Mouse (Mus musculus): Measurements from ENCODE around the gene Crtc1.

DNA sequence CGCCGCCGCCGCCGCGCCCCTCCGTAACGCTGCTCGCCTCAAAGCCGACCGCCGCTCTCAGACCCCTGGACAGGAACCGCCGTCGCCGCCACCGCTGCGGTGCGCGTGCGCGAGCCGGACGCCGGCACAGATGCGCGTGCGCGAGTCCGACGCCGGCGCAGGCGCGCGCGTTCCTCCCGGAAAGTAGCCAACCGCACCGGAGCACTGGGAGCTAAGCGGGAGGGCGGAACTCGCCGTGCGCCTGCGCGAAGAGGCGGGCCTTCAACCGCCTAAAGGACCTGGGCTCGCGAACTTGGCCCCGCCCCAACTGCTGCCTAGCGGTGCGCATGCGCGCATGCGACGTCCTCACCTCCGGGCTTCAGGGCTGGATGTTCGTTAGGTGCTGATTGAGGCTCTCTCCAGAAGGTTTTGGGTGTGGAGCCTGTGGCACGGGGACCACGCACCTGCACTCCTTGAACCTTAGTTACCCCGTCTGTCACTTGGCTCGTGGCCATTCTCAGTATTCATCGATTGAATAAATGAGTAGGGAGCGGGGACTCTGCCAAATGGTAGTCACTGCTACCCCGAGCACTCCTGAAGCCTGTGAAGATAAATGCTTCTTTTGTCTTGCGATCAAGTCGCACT lies 86.1 kb downstream of the Crtc1 start, which contains the start of gene Upf1:
- no peak for TF ChIP-seq HCFC1 (IDR thresholded peaks at IDR 0.05; ENCODE audit: borderline replicate concordance, insufficient read depth, low read length)
- TF ChIP-seq MAFK (IDR thresholded peaks at IDR 0.05; ENCODE audit: insufficient read depth, low read depth, low read length) = no peak
- no peak for TF ChIP-seq CHD2 (IDR thresholded peaks at IDR 0.05; ENCODE audit: low read depth, low read length)
- no peak for TF ChIP-seq ZNF384 (IDR thresholded peaks at IDR 0.05; ENCODE audit: low read depth, low read length)
